Mouse (Mus musculus) left cerebral cortex, postnatal 14 days (tissue): ENCODE results near the gene Itga2. TPM values are rescaled to one million over a fixed set of nuclear protein-coding genes. Genes with fewer than 3 reads are reported as not detected.

Experiments used
- DNase-seq, 2 experiments: peaks; one replicate each; pipeline ENCODE4 v3.0.0; 2021 to 2022; ENCODE audit warnings: low spot score in 2 of 2, mixed read lengths in 1 of 2
- intact Hi-C: fragments of 180-260 bp; cut with DNase I; formaldehyde crosslinking; loops from one replicate; pipeline ENCODE4 v1.15.1; 2025
- long read RNA-seq, 2 experiments: library from polyadenylated mRNA; stranded (forward); transcript quantifications; one replicate each; pipeline ENCODE4 v2.0.0; 2021
- total RNA-seq, 2 experiments: library from RNA; stranded (reverse); gene quantifications; 2 replicates each; pipeline ENCODE4 v1.2.3; 2021

Itga2 gene
- total RNA-seq: under 1 TPM; 0.09 to 0.55 TPM
- long read RNA-seq, experiment 1: 0 reads
- long read RNA-seq, experiment 2: 0 reads

DNA sequence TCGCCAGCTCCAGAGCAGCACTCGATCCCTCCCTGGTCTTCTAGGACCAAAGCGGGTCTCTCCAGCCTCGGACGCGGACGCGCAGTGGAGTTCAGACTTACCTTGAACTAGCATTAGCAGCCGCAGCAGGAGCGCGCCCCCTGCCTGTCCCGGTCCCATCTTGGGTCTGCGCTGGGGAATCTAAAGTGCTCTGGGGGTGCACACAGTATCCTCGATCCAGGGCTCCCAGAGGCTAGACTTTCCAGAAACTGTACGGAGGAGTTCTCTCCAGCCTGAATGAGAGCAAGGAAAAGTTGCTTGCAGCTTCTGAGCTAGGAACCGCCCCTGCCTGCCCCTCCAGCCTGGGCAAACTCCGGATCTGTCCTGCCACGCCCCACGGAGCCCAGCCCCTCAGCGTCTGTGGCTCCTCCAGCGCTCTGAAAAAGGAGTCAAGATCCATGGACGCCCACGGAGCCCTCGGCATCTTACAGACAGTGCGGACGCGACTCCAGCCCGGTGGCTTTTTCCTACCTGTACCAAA, at the start of gene Itga2:
Itga2 (minus strand) TSS at position 326 of the 520 bp plus-strand sequence.
- intact Hi-C loops: no loop called here
- DNase-seq: peak in 1 of 2 experiments; percentile 26

DNA sequence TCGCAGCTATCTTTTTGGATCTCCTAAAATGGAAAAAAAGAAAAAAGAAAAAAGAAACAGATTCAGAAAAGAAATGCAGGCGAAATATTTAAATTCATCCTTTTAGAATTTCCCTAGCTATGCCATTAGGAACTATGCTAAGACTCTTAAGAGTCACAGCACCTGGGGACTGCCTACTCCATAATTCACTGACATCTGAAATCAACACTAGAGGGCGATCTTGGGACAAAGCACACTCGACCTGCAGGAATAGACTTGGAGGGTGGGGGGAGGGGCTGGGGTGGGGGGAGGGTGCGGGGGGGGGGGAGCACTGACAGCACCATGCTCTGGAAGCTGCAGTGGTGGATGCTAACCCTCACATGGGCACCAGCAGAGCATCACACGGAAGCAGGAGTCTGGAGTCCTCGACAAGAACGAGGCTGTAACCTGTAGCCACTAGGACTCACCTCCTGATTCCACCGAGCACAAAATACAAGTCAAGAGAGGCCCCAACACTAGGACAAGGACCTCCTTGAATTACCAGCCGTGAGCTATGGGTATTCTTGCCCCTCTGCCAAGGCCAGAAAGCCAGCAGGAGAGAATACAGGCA, 49.0 kb upstream of the Itga2 start:
- intact Hi-C loops: loop anchor here (10.0 kb wide), 2 partner anchors 244 to 1734 kb away; no protein-coding TSS in a partner anchor
- DNase-seq: peak in 1 of 2 experiments; percentile 45

GRCm38 (mm10) chr13:114974484-114975042, 42.7 kb upstream of the Itga2 start:
- intact Hi-C loops: no loop called here
- no peak for DNase-seq

- intact Hi-C loops: no loop called here
- DNase-seq: no peak
These were observed 40.0 kb upstream of the Itga2 start for GRCm38 (mm10) chr13:114971905-114972304.

- intact Hi-C loops: loop anchor here (2.0 kb wide), 1 partner anchor 133 kb away; no protein-coding TSS in a partner anchor
- peak; percentile 83 to 86 for DNase-seq
These were observed 32.3 kb upstream of the Itga2 start for GRCm38 (mm10) chr13:114964233-114964632.

- no peak for DNase-seq
- intact Hi-C loops: no loop called here
These were observed 22.6 kb upstream of the Itga2 start for GRCm38 (mm10) chr13:114954516-114954915.

- DNase-seq: no peak
These were observed 1.6 kb upstream of the Itga2 start for GRCm38 (mm10) chr13:114933541-114933940.

GRCm38 (mm10) chr13:114930996-114931649, 777 bp downstream of the Itga2 start:
- intact Hi-C loops: no loop called here
- DNase-seq: peak in 1 of 2 experiments; percentile 9

More at GRCm38 (mm10) chr13:114933541-114933940, 1.6 kb upstream of the Itga2 start:
- intact Hi-C loops: no loop called here

DNA sequence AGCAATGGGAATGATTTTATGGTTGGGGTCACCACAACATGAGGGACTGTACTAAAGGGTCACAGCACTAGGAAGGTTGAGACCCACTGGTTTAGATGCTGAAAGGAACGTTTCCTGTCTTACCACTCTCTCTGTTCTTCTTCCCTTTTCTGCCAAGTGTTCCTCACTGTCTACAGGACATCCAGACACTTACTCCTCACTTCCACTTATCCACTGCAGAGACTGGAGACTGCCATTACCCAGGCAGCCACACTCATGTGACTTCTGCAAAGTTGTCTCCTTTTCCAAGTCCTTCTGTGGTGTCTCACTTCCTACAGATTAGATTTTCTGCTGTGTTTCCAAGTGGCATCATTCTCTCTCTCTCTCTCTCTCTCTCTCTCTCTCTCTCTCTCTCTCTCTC, 7.1 kb downstream of the Itga2 start:
- intact Hi-C loops: no loop called here
- DNase-seq: no peak

DNA sequence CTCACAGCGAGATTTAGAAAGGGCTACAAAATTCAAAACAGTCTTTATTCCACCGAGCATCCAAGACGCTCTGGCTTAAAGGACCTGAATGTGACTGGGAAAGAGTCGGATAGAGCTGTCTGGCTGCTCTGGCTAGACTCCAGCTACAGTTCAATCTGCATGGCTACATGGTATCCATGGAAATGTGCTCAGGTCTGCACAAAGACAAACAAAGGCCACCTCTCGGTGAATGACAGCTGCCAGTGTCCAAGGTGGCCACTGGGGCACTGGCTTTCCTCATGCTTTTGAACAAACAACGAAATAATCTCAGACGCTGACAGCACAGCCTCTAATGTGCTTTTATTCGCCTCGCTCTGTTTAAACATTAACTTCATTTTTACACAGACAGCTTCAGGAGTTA, 8.6 kb downstream of the Itga2 start:
- intact Hi-C loops: no loop called here
- no peak for DNase-seq

DNA sequence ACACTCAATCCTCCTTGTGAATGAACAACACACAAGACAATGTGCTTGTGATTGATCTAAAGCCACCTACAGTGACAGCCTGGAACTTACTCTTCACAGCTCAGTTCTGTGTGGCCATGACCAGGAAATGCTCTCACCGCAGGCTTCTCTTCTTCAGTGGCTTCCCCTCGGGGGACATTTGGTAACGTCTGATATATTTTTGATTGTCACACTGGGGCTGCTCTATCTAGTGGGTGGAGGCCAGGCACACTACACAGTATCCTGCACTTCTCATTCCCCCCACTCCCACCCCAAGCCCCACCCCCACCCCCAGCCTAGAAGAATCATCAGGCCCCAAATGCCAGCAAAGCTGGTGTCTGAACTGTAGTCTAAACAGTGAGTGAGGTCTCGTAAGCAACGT, 16.1 kb downstream of the Itga2 start:
- DNase-seq: no peak
- intact Hi-C loops: no loop called here

DNA sequence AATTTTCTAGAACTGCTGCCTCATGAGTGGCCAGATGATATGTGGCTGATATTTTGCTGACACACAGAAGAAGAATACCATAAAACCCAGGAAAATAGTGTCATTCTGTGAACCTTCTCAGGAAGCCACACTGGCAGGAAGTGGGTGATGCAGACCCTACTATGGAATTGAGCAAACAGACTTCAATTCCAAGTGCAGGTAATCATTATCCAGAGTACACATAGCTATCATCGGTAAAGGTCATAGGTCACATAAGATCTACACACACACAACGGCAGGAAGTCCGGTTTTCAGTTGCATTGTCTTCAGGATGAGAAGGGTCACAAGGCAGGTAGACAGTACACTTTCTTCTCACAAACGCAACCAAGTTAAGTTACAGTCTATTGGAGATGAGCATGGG, 16.9 kb downstream of the Itga2 start:
- intact Hi-C loops: no loop called here
- DNase-seq: no peak

GRCm38 (mm10) chr13:114914559-114914958, 17.3 kb downstream of the Itga2 start:
- intact Hi-C loops: no loop called here
- DNase-seq: no peak

GRCm38 (mm10) chr13:114910629-114911028, 21.3 kb downstream of the Itga2 start:
- DNase-seq: no peak
- intact Hi-C loops: no loop called here

- intact Hi-C loops: no loop called here
- no peak for DNase-seq
These were observed 22.4 kb downstream of the Itga2 start for GRCm38 (mm10) chr13:114909514-114909913.

DNA sequence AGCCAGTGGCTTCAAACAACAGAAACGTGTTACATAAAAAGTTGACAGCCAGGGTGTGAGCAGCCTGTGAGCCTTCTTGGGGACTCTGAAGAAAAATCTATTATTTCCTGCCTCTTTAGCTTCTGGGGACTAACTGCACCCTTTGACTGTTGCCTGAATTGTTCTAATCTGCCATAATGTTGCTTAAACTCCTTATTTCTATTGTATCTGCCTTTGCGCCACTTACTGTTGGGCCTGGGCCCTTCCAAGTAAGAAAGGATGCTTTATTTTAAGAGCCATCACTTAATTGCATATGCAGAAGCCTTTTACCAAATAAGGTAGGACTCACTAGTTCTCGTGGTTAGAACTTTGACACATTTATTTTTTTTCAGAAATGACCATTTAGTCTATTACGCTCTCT, 24.0 kb downstream of the Itga2 start:
- intact Hi-C loops: no loop called here
- no peak for DNase-seq

DNA sequence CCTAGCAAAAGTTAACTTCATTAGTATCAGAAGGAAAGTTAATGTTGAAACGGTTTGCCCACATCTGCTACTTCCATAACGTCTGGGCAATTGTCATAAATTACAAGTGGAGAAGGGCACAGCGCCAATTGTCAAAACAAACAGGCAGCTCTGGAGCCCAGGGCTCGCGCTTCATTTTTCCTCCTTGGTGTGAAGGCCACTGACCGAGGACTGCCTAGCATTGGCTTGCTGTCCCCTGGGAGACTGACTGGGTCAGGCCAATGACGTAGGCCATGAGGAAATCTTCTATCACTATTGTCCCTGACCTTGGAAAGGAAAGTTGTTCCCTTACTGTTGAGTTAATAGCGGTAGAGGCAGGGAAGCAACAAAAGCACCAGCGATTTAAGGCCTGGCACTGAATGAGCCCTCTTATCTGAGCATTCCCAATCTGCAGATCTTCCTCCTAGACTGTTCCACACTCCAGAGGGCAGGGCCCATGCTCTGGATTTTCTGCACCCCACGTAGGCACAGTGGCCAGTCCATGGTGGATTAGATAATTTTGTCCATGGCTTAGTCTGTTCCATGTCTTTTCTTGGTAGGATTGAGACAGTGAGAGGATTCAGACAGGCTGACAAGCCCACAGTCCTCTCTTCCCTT, 35.0 kb downstream of the Itga2 start:
- intact Hi-C loops: no loop called here
- no peak for DNase-seq

- intact Hi-C loops: no loop called here
- no peak for DNase-seq
These were observed 36.0 kb downstream of the Itga2 start for GRCm38 (mm10) chr13:114895896-114896295.

DNA sequence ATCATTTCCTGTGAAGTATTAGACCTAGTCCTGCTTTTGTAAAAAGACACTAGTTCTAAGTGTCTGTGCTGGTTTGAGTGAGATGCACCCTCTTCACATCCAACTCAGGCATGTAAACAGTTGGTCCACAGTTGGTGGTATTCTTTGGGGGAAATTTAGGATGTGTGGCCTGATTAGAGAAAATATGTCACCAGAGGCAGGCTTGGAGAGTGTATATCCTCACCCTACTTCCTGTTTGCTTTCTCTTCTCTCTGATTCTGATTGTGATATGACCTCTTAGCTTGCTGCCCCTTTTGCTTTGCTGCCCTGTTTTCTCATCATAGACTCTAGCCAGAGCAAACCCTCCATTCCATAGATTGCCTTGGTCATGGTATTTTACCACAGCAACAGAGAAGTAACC, 37.2 kb downstream of the Itga2 start:
- intact Hi-C loops: no loop called here
- DNase-seq: no peak

GRCm38 (mm10) chr13:114891655-114892054, 40.2 kb downstream of the Itga2 start:
- DNase-seq: no peak

More at GRCm38 (mm10) chr13:114891655-114892054, 40.2 kb downstream of the Itga2 start:
- intact Hi-C loops: no loop called here
